Mouse (Mus musculus) embryonic fibroblast, embryonic 13.5 days (primary cell): ENCODE measurements around the gene Txndc17. TPM values are rescaled to one million over a fixed set of nuclear protein-coding genes. Genes with fewer than 3 reads are reported as not detected.

Experiments used
- H3K27ac ChIP-seq: 2 replicates; pipeline ENCODE4 v1.5.1; 2012; ENCODE audit warnings: low read length, control low read depth, inconsistent platforms; ENCODE audit not compliant: insufficient read depth
- H3K4me1 ChIP-seq: 2 replicates; pipeline ENCODE4 v1.6.1; 2011; ENCODE audit warnings: low read length; ENCODE audit not compliant: control insufficient read depth, insufficient read depth
- H3K4me3 ChIP-seq: 2 replicates; pipeline ENCODE4 v1.5.1; 2011; ENCODE audit warnings: mild to moderate bottlenecking, control low read depth, low read length; ENCODE audit not compliant: insufficient read depth
- CTCF ChIP-seq: IDR thresholded peaks from 2 replicates; pipeline ENCODE4 v1.5.1; 2011; ENCODE audit warnings: mild to moderate bottlenecking, control low read depth, low read length, moderate library complexity, borderline replicate concordance; ENCODE audit not compliant: insufficient read depth
- POLR2A ChIP-seq: IDR thresholded peaks from 2 replicates; pipeline ENCODE4 v1.6.1; 2011; ENCODE audit warnings: low read depth, mild to moderate bottlenecking, control low read depth, low read length, moderate library complexity
- polyA plus RNA-seq: library from polyadenylated mRNA; stranded (reverse); fragments of >200 nt; gene quantifications from 2 replicates; pipeline ENCODE4 v1.2.4, GENCODE M21; 2011; ENCODE audit warnings: low read depth; ENCODE audit not compliant: missing spikeins, insufficient read length

Txndc17 gene
- polyA plus RNA-seq, 1 experiment, result 131 TPM

DNA sequence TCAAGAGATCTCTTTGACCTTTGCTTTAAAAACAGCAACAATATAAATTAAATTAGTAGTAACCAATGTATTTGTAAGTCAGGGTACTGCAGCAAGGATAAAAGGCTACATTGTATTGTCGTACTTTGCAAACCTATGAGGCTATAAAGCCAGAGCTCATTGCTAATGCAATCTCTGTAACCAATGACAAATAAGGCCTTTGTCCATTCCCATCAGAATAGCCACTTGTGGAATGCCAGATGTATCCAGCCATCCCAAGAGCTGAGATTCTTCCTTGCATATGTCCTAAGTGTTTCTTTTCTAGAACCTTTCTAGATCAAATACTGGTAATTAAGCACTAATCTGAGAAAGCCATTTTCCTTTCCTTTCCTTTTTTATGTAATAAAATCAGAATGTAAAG is 16.5 kb upstream of the Txndc17 start:
- Histone ChIP-seq H3K4me1 (no peaks in the 10 kb centered on the region), H3K27ac (no peak overlapping the region), H3K4me3 (no peak overlapping the region)
- no peak for TF ChIP-seq CTCF
- TF ChIP-seq POLR2A, result no peak

DNA sequence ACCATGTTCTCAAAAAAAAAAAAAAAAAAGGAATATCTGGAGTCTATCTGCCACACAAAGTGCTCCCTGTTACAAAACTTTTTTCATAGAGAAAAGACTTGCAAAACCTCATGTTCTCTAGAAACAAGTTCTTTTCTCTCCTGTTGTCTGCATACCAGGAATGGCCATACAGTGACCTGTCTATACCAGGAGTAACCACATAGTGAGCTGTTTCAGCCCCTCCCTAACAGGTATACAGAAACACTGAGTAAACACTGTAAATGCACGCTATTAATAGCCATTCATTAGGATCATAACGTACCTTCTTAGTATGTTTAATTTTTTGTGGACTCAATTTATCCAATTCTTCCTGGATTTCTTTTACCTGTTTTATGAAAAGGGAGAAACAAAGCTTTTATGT is 13.1 kb upstream of the Txndc17 start:
- Histone ChIP-seq H3K4me3 (no peak overlapping the region), H3K4me1 (no peaks in the 10 kb centered on the region), H3K27ac (no peak overlapping the region)
- TF ChIP-seq POLR2A (no peak), CTCF (no peak)

- Histone ChIP-seq H3K27ac (no peak overlapping the region; the same call in 1 of the 2 replicates), H3K4me3 (no peak overlapping the region), H3K4me1 (no peaks in the 10 kb centered on the region)
- TF ChIP-seq POLR2A (no peak), CTCF (no peak)
These were observed 10.8 kb upstream of the Txndc17 start for GRCm38 (mm10) chr11:72196506-72196905.

- TF ChIP-seq POLR2A (no peak), CTCF (no peak)
- Histone ChIP-seq H3K27ac (no peak overlapping the region), H3K4me1 (no peaks in the 10 kb centered on the region)
These were observed 3.9 kb upstream of the Txndc17 start for GRCm38 (mm10) chr11:72203440-72203839.

DNA sequence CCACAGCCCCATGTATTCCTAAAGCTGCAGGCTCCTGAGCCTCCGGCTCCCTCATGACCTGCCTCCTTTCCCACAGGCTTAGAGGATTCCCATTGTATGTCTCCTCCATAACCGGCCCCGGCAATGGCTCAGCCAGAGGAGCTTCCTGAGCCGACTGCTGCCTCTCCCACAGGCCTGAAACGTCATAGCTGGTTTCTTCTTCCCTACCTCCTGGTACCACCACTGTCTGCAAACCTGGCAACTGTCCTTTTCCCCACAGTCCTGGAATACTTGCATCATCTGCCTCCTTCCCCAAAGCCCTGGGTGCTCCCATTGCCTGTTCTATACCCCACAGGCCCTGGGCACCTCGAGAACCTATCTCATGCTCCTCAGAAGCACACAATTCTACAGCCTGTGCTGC is 2.1 kb upstream of the Txndc17 start:
- no peak overlapping the region for H3K4me3 ChIP-seq
- TF ChIP-seq POLR2A, result no peak
- TF ChIP-seq CTCF, result no peak

More at GRCm38 (mm10) chr11:72203440-72203839, 3.9 kb upstream of the Txndc17 start:
- no peak overlapping the region for H3K4me3 ChIP-seq

GRCm38 (mm10) chr11:72206341-72207203 is 775 bp upstream of the Txndc17 start, which contains the start of gene Gm43951:
Gm43951 (minus strand) TSS chr11:72206840.
- H3K4me3 ChIP-seq, result peak within 1 kb of the TSS; percentile 96
- TF ChIP-seq POLR2A, result peak; percentile 17
- no peak for TF ChIP-seq CTCF
- H3K27ac ChIP-seq, result no peak within 1 kb of the TSS

More for the DNA sequence above, 2.1 kb upstream of the Txndc17 start:
- H3K27ac ChIP-seq, result no peak overlapping the region
- no peaks in the 10 kb centered on the region for H3K4me1 ChIP-seq

GRCm38 (mm10) chr11:72207834-72208377 is 559 bp downstream of the Txndc17 start:
- H3K27ac ChIP-seq, result no peak overlapping the region
- no peaks in the 10 kb centered on the region for H3K4me1 ChIP-seq
- TF ChIP-seq POLR2A (no peak), CTCF (no peak)
- H3K4me3 ChIP-seq, result peak overlapping the region; percentile 96

More at GRCm38 (mm10) chr11:72206341-72207203, 775 bp upstream of the Txndc17 start, which contains the start of gene Gm43951:
- no peaks in the 10 kb centered on the region for H3K4me1 ChIP-seq

GRCm38 (mm10) chr11:72214591-72215409 is 7.5 kb downstream of the Txndc17 start:
- no peak for TF ChIP-seq CTCF
- peak; percentile 77 for TF ChIP-seq POLR2A
- Histone ChIP-seq H3K4me1 (no peaks in the 10 kb centered on the region; the same call in 1 of the 2 replicates), H3K27ac (no peak overlapping the region), H3K4me3 (peak overlapping the region; percentile 83)

DNA sequence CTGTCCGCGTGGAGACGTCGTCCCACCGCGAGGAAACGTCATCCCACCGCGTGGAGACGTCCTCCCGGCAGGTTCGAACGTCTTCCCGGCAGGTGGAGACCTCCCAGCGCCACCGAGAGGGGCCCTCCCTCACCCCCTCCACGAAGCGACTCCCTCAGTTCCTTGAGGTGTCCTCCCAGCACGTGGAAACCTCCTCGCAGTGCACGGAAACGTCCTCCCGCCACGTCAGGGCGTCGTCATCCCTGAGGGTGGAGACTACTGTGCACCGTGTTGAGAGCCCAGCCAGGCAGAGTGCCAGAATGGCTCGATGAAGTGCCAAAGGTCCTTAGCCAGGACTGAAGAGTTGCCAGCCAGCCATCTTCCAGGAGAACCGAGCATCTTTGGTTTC is 8.1 kb downstream of the Txndc17 start, which contains the start of gene Med31:
TSS of gene Med31 (minus strand) at position 183 of the 388 bp plus-strand sequence.
- no peak for TF ChIP-seq CTCF
- peak; percentile 50; the same call in 1 of the 2 replicates for TF ChIP-seq POLR2A
- Histone ChIP-seq H3K4me1 (no peaks in the 10 kb centered on the region; the same call in 1 of the 2 replicates), H3K27ac (no peak within 1 kb of the TSS), H3K4me3 (peak within 1 kb of the TSS; percentile 83)

GRCm38 (mm10) chr11:72217116-72217515 is 9.8 kb downstream of the Txndc17 start:
- H3K4me3 ChIP-seq, result no peak overlapping the region
- H3K27ac ChIP-seq, result no peak overlapping the region
- TF ChIP-seq CTCF, result no peak
- no peak for TF ChIP-seq POLR2A
- no peaks in the 10 kb centered on the region; the same call in 1 of the 2 replicates for H3K4me1 ChIP-seq
